Mouse (Mus musculus): ENCODE data around the gene Slc9a3r1. TPM values are rescaled to one million over a fixed set of nuclear protein-coding genes. Genes with fewer than 3 reads are reported as not detected.

Gene Slc9a3r1
- polyA plus RNA-seq, 1 experiment from 2014 or later: 55.2 TPM

DNA sequence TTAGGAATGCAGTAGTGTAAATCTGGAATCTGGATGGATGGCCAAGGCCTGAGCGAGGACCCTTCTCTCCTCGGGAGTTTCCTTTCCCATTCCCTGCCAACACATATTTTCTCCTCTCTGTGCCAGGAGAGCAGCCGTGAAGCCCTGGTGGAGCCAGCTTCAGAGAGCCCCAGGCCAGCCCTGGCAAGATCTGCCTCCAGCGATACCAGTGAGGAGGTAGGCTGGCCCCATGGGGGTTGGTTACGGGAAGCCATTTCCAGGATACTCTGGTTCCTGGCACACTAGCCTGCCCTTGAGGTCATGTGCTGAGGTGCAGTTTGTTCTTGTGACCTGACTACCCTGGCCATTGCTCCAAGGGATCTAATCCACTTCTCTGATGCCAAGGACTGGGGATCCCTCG is 16.7 kb downstream of the Slc9a3r1 start:
- WGBS: 81% methylated on average over 6 of the region's 6 CpGs

DNA sequence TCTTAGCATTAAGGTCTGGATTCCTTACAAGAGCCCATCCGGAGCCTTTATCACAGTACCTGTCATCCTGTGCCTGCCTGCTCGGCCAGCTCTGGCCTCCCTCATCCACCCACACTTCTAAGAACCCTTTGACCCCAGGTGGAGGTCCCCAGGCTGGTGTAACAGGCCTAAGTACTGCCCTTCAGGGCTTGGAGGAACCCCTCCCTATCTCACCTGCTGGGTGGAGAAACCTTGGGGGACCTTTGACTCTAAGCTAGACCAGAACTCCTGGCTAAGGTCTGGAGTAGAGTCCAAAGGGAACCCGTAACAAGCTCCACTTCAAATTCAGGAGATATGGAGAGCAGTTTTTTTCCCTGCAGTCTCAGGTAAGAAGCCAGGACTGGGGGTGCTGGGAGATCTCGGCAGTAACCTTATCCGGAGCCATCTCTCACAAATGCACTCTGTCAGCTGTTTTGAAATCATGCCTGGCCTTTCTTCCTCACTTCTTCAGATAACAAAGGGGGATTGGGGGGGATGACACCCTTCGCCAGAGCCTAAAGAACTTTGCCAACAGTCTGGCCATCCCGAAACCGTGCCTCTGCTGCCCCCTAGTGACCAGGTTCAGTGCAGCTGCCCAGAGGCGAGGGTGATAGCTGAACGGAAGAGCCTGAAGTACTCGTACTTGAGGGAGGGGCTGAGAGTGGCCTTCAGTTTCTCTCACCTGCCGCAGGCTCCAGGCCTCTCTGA is 18.9 kb downstream of the Slc9a3r1 start:
- Histone ChIP-seq H3K4me2 (no peak overlapping the region), H3K27ac (no peak overlapping the region), H3K9ac (no peak overlapping the region; the same call in 1 of the 2 replicates), H3K9me3 (no peaks in the 10 kb centered on the region), H3K36me3 (no peaks in the 10 kb centered on the region), H3K4me1 (replicated peaks) (peaks cover 46% of the 10 kb centered on the region), H3K27me3 (0 out of 2 replicates have a peak, but pooled peaks cover 3% of the 10 kb centered on the region), H3K4me3 (no peak overlapping the region)
- ATAC-seq (ENCODE audit: low FRiP score): no peak
- 20% methylated on average over 12 of the region's 12 CpGs for WGBS

More for the DNA sequence above, 16.7 kb downstream of the Slc9a3r1 start:
- Histone ChIP-seq H3K27ac (peak overlapping the region; percentile 60), H3K36me3 (no peaks in the 10 kb centered on the region), H3K9ac (no peak overlapping the region), H3K27me3 (0 out of 2 replicates have a peak, but pooled peaks cover 5% of the 10 kb centered on the region), H3K4me1 (replicated peaks) (peaks cover 57% of the 10 kb centered on the region), H3K4me2 (no peak overlapping the region), H3K9me3 (no peaks in the 10 kb centered on the region), H3K4me3 (no peak overlapping the region)
- no peak for ATAC-seq (ENCODE audit: low FRiP score)

DNA sequence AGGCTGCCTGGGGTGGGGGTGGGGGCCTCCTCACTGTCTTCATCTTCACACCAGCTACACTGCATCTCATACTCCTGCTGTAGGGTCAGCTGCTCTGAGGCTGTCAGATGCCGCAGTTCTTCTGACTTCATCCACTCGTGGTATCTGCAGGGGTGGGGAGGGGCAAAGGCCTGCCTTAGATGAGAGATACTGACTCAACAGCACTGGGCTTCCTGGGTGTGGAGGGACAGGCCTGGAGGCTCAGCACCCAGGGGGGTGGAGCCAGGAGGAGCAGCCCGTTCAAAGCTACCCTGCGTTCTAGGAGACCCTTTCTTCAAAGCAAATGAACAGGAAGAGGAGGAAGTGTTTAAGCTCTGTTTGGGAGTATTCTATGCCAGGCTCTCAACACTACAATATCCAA is 21.8 kb downstream of the Slc9a3r1 start:
- Histone ChIP-seq H3K27me3 (no peaks in the 10 kb centered on the region), H3K4me1 (replicated peaks) (peaks cover 30% of the 10 kb centered on the region), H3K4me3 (no peak overlapping the region), H3K9me3 (no peaks in the 10 kb centered on the region), H3K36me3 (peaks cover 2% of the 10 kb centered on the region; the same call in 1 of the 2 replicates), H3K27ac (no peak overlapping the region), H3K4me2 (no peak overlapping the region), H3K9ac (no peak overlapping the region)
- no peak for ATAC-seq (ENCODE audit: low FRiP score)
- 56% methylated on average over 4 of the region's 4 CpGs for WGBS

DNA sequence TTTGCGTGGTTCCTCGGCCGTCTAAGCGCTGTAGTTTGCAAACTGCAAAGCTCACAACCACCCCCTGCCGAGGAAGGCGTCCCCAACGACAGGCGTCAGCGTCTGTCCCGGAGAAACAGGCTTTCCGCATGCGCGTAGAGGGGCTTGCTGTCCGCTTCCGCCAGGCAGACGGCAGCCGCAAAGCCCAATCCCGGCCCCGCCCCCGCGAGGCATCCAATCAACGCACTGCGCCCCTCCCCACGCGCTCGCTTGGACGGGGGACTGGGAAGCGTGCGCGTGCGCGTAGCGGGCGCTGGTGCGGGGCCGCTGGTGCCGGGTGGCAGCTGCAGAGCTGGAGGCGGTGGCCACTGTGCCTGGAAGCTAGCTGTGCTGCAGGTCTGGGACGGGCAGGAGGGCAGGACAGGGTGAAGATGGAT is 24.1 kb downstream of the Slc9a3r1 start, which contains the start of gene Tmem104:
Gene Tmem104 (plus strand): TSS at position 264 of the 416 bp plus-strand sequence.
- H3K4me2 ChIP-seq: peak within 1 kb of the TSS; percentile 89
- ATAC-seq (ENCODE audit: low FRiP score): peak; percentile 93
- under 1% methylated on average over 39 of the region's 39 CpGs for WGBS

DNA sequence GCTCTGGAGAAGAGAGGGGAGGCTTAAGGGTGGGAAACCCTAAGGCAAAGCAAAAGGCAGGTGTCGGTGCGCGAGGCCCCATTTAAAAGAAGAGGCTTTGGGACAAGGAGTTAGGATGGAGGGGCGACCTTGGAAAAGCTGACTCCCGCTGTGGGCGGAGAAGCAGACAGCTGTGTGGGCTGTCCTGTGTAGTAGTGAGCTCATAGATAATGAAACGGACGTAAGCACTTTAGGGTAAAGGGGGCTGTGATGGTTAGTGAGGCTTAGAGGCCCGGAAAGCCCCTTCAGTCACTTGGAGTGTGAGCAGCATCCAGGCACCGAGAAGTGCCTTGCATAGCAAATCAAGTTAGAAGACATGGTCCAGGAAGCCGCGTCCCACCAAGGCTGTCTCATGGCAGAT is 24.6 kb downstream of the Slc9a3r1 start, which contains the start of gene Nat9:
Gene Nat9 (minus strand): TSS at position 167 of the 400 bp plus-strand sequence.
- H3K9ac ChIP-seq: peak within 1 kb of the TSS; percentile 82
- peak; percentile 44 for ATAC-seq (ENCODE audit: low FRiP score)
- H3K4me2 ChIP-seq: peak within 1 kb of the TSS; percentile 89
- peaks cover 23% of the 10 kb centered on the region for H3K4me1 ChIP-seq (replicated peaks)
- no peaks in the 10 kb centered on the region for H3K9me3 ChIP-seq
- H3K4me3 ChIP-seq: peak within 1 kb of the TSS; percentile 58
- peak within 1 kb of the TSS; percentile 76 for H3K27ac ChIP-seq
- WGBS: 15% methylated on average over 12 of the region's 12 CpGs
- no peaks in the 10 kb centered on the region for H3K27me3 ChIP-seq
- H3K36me3 ChIP-seq: peaks cover 14% of the 10 kb centered on the region

More for the DNA sequence above, 24.1 kb downstream of the Slc9a3r1 start, which contains the start of gene Tmem104:
- Histone ChIP-seq H3K9ac (peak within 1 kb of the TSS; percentile 82), H3K27ac (peak within 1 kb of the TSS; percentile 76), H3K4me1 (replicated peaks) (peaks cover 26% of the 10 kb centered on the region), H3K27me3 (no peaks in the 10 kb centered on the region), H3K4me3 (peak within 1 kb of the TSS; percentile 58), H3K36me3 (peaks cover 14% of the 10 kb centered on the region), H3K9me3 (no peaks in the 10 kb centered on the region)

DNA sequence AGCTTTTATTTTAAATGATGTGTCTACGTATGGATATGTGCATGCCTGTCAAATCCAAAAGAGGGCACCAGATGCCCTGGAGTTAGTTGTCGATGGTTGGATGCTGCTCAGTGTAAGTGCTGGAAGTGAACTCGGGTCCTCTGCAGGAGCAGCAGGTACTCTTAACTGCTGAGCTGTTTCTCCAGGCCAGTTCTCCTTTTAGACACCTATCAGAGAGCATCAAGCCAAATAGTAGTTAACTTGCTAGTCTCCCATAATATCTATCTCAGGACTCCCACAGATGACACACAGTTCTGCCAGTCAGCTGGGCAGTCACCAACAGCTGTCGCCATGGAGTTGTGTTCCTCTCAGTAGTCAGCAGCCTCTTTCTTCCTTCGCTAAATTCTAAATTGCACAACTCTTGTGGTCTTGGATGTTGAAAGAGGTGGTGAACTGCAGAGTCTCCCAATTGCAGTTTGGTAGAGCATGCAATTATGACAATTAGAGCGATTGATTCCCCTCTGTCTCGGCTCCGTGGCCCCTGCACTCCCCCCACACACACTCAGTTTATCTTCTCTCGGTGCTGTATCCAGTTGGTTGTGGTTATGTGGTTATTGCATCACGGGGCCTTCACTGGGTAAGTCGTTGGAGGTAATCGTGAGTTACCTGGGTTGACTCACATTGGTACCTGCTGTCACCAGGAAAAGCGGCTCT is 25.5 kb downstream of the Slc9a3r1 start:
- Histone ChIP-seq H3K9ac (no peak overlapping the region), H3K36me3 (peaks cover 14% of the 10 kb centered on the region), H3K4me3 (no peak overlapping the region; the same call in 1 of the 2 replicates), H3K9me3 (no peaks in the 10 kb centered on the region), H3K4me2 (no peak overlapping the region), H3K4me1 (replicated peaks) (peaks cover 23% of the 10 kb centered on the region), H3K27me3 (no peaks in the 10 kb centered on the region), H3K27ac (no peak overlapping the region)
- 90% methylated on average over 13 of the region's 13 CpGs for WGBS
- no peak for ATAC-seq (ENCODE audit: low FRiP score)

DNA sequence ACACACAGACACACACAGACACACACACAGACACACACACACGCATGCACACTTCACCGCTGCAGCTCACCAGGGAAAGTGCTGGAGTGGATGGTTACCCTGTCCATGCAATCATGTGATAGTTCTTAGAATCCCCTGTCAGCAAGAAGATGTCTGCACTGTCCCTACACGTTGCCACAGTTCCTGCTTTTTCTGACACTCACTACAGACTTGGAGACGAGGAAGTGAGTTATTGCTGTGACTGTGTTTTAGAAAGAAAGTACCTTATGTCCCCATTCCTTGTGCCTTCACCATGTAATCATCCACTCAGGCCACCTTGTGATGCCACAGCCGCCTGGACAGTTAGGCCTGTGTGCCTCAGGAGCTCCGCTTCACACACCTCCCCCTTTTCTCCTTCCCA is 26.2 kb downstream of the Slc9a3r1 start:
- Histone ChIP-seq H3K4me3 (no peak overlapping the region), H3K27me3 (no peaks in the 10 kb centered on the region), H3K9me3 (no peaks in the 10 kb centered on the region), H3K9ac (no peak overlapping the region), H3K36me3 (peaks cover 14% of the 10 kb centered on the region), H3K27ac (no peak overlapping the region), H3K4me2 (no peak overlapping the region), H3K4me1 (replicated peaks) (peaks cover 23% of the 10 kb centered on the region)
- no peak for ATAC-seq (ENCODE audit: low FRiP score)
- 93% methylated on average over 6 of the region's 6 CpGs for WGBS

DNA sequence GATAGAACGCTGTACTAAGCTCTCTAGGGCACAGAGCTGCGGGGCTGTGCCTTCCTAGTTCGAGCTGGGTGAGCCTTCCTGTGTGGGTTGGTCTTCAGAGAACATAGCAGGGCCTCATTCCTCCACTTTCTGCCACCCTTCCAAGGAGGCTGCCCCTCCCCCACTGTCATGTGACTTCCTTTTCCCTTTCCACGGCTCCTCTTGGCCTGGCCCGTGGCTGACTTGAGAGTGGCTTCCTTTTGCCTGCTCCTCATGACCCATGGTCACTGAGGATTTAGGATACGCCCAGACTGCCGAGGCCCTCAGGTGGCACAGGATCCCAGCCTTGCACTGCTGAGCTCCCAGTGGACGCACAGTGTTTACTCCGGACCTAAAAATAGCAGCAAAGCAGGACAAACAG is 29.0 kb downstream of the Slc9a3r1 start:
- ATAC-seq (ENCODE audit: low FRiP score): no peak
- Histone ChIP-seq H3K4me2 (no peak overlapping the region), H3K9ac (no peak overlapping the region), H3K9me3 (no peaks in the 10 kb centered on the region), H3K27me3 (0 out of 2 replicates have a peak, but pooled peaks cover 3% of the 10 kb centered on the region), H3K36me3 (peaks cover 17% of the 10 kb centered on the region), H3K4me1 (replicated peaks) (peaks cover 13% of the 10 kb centered on the region), H3K27ac (no peak overlapping the region), H3K4me3 (no peak overlapping the region)
- 74% methylated on average over 9 of the region's 9 CpGs for WGBS

DNA sequence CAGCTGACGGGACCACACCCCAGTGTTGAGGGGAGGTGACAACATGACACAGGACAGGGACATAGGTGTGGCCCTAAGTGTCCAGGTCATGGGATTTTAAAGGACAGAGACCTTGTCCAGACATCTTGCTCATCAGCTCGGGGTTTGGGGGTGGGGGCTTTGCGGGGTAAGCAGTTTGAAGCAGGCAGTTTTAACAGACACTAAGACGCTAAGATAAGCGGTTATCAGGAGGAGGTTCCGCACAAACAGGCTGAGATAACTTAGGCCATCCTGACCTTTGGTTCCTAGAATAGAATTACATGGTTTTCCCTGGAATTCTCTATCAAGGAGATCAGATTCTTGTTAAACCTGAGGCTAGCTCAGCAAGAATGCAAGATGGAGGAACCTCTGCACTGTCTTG is 31.6 kb downstream of the Slc9a3r1 start:
- no peak overlapping the region for H3K27ac ChIP-seq
- peaks cover 8% of the 10 kb centered on the region; the same call in 1 of the 2 replicates for H3K27me3 ChIP-seq
- H3K9me3 ChIP-seq: no peaks in the 10 kb centered on the region
- no peak for ATAC-seq (ENCODE audit: low FRiP score)
- peaks cover 15% of the 10 kb centered on the region; the same call in 1 of the 2 replicates for H3K4me1 ChIP-seq (replicated peaks)
- peaks cover 26% of the 10 kb centered on the region for H3K36me3 ChIP-seq
- 90% methylated on average over 6 of the region's 6 CpGs for WGBS
- H3K4me2 ChIP-seq: no peak overlapping the region
- H3K4me3 ChIP-seq: no peak overlapping the region
- H3K9ac ChIP-seq: no peak overlapping the region

DNA sequence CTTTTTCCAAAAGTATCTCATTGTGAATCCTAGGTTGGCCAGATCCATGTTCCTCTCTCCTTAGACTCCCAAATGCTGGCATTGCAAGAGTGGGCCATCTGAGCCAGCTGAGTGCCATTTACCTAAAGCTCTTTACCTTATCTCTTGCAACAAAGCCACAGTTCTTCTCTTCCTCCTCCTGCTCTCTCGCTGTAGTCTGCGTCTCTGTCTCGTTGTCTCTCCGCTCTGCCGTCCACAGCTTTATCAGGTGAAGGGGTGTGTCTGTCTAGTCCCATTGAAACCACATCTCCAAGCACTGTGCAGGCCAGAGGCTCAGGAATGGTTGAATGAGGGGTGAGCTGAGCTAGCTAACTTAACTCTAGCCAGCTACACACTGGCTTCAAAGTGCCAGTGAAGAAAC is 32.8 kb downstream of the Slc9a3r1 start:
- Histone ChIP-seq H3K4me3 (no peak overlapping the region), H3K9me3 (no peaks in the 10 kb centered on the region), H3K9ac (no peak overlapping the region), H3K4me1 (replicated peaks) (peaks cover 15% of the 10 kb centered on the region; the same call in 1 of the 2 replicates), H3K27me3 (peaks cover 14% of the 10 kb centered on the region; the same call in 1 of the 2 replicates), H3K4me2 (no peak overlapping the region), H3K27ac (no peak overlapping the region), H3K36me3 (peaks cover 25% of the 10 kb centered on the region)
- WGBS: 95% methylated on average over 5 of the region's 5 CpGs
- no peak for ATAC-seq (ENCODE audit: low FRiP score)

DNA sequence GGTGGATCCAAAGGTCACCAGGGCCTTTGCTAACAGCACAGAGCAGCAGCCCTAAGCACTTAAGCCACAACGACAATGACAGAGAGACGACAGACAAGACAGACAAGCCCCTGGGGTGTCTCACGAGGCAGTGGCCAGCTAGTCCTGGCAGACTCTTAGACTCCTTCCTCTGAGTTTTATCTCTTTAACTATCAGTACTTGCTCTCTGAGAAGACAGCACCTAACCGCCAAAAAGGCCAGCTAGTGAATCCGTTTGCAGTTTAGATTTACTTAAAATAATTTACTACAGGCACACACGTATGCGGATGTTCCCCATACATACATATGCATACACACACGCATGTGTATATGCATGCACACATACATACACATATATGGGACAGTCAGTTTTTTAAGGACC is 34.4 kb downstream of the Slc9a3r1 start:
- H3K4me3 ChIP-seq: no peak overlapping the region
- peaks cover 24% of the 10 kb centered on the region; the same call in 1 of the 2 replicates for H3K27me3 ChIP-seq
- H3K9me3 ChIP-seq: no peaks in the 10 kb centered on the region
- no peak overlapping the region for H3K9ac ChIP-seq
- H3K4me2 ChIP-seq: no peak overlapping the region
- WGBS: 83% methylated on average over 8 of the region's 8 CpGs
- no peak for ATAC-seq (ENCODE audit: low FRiP score)
- no peak overlapping the region for H3K27ac ChIP-seq
- H3K4me1 ChIP-seq (replicated peaks): peaks cover 17% of the 10 kb centered on the region
- H3K36me3 ChIP-seq: peaks cover 32% of the 10 kb centered on the region

DNA sequence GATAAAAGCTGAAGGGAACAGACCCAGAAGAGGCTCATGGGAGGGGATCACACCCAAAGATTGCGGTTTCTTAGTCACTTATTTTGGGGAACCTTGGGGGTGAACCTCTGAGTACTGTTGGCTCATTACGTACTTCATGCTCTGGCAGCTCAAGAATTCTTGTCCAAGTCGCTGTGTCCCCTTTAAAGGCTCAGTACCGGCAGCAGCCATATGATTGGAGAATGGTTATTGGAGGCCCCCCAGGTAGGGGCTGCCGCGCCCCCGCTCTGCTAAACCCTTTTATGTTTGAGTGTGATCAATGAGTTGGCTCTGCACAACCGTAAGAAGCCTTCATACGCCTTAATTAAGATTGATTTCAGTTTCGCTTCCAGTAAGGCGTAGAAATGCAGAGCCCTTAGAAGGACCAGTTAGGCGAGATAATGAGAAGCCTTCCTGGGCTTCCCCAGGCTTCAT is 35.8 kb downstream of the Slc9a3r1 start:
- peaks cover 43% of the 10 kb centered on the region for H3K36me3 ChIP-seq
- H3K4me1 ChIP-seq (replicated peaks): peaks cover 24% of the 10 kb centered on the region
- 0 out of 2 replicates have a peak, but pooled peaks have one; percentile 16 for ATAC-seq (ENCODE audit: low FRiP score)
- H3K4me2 ChIP-seq: no peak overlapping the region
- peaks cover 24% of the 10 kb centered on the region; the same call in 1 of the 2 replicates for H3K27me3 ChIP-seq
- no peak overlapping the region for H3K9ac ChIP-seq
- WGBS: 45% methylated on average over 12 of the region's 12 CpGs
- no peak overlapping the region for H3K4me3 ChIP-seq
- no peaks in the 10 kb centered on the region for H3K9me3 ChIP-seq
- peak overlapping the region; percentile 18 for H3K27ac ChIP-seq
